Mouse (Mus musculus) testis, adult 2 months (tissue): Measurements from ENCODE around the gene Bcl2l2. TPM values are rescaled to one million over a fixed set of nuclear protein-coding genes. Genes with fewer than 3 reads are reported as not detected.

Source experiments
- H3K27ac ChIP-seq: fragments of 200-500 bp; 2 replicates; pipeline ENCODE4 v1.5.1; 2012; ENCODE audit warnings: low read depth, low read length; ENCODE audit not compliant: control insufficient read depth, insufficient read depth
- H3K27me3 ChIP-seq: fragments of 200-500 bp; 2 replicates; pipeline ENCODE4 v1.6.1; 2012; ENCODE audit warnings: mild to moderate bottlenecking, low read length, moderate library complexity; ENCODE audit not compliant: control insufficient read depth, insufficient read depth
- H3K36me3 ChIP-seq: fragments of 200-500 bp; 2 replicates; pipeline ENCODE4 v1.6.1; 2012; ENCODE audit warnings: mild to moderate bottlenecking, low read length; ENCODE audit not compliant: control insufficient read depth, insufficient read depth
- H3K4me1 ChIP-seq: fragments of 200-500 bp; 2 replicates; pipeline ENCODE4 v1.6.1; 2012; ENCODE audit warnings: low read length; ENCODE audit not compliant: control insufficient read depth, insufficient read depth
- H3K4me3 ChIP-seq: fragments of 200-500 bp; 2 replicates; pipeline ENCODE4 v1.5.1; 2012; ENCODE audit warnings: low read depth, mild to moderate bottlenecking, low read length, moderate library complexity, mixed read lengths; ENCODE audit not compliant: control insufficient read depth
- CTCF ChIP-seq: fragments of 200-500 bp; IDR thresholded peaks from 2 replicates; pipeline ENCODE4 v1.5.1; 2012; ENCODE audit warnings: low read depth, mild to moderate bottlenecking, inconsistent platforms, low read length, moderate library complexity; ENCODE audit not compliant: control insufficient read depth, insufficient read depth, insufficient replicate concordance
- POLR2A ChIP-seq: fragments of 200-500 bp; IDR thresholded peaks from 2 replicates; pipeline ENCODE4 v1.6.1; 2012; ENCODE audit warnings: low read depth, mild to moderate bottlenecking, inconsistent platforms, low read length, moderate library complexity; ENCODE audit not compliant: control insufficient read depth
- polyA plus RNA-seq: library from polyadenylated mRNA; depleted of rRNA; stranded (reverse); fragments of >200 nt; gene quantifications from 2 replicates; pipeline ENCODE4 v1.2.3, GENCODE M21; 2012

Gene Bcl2l2
- polyA plus RNA-seq, 1 experiment: 31.2 TPM

DNA sequence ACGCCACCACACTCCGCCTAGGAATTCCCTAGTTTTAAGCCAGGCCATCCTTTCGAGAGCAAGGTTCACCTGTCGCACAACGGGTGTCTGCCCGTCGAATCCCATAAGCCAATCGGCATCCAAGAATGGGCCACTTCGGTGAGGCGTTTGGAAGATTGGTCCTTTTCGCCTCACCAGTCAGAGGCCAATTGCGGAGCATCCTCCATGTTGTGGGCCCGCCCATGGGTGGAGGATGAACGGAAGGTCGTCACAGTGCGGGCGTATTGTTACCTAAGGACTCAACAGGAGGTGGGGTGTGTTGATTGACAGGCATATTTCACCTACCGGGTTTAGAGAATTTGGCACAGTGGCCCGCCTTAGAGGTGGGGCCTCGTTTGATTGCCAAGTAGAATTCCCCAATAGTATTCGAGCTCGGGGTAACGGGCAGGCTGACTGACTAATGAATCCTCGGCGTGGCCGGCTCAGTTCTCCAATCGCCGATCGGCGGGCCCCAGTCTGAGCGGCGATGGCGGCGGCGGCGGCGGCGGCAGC lies 10.5 kb downstream of the Bcl2l2 start:
- Histone ChIP-seq H3K27me3 (no peaks in the 10 kb centered on the region), H3K4me3 (peak overlapping the region; percentile 99), H3K4me1 (peaks cover 6% of the 10 kb centered on the region), H3K36me3 (peaks cover 5% of the 10 kb centered on the region), H3K27ac (peak overlapping the region; percentile 99)
- peak; percentile 97 for TF ChIP-seq POLR2A
- TF ChIP-seq CTCF: 0 out of 2 replicates have a peak, but pooled peaks have one; percentile 26

DNA sequence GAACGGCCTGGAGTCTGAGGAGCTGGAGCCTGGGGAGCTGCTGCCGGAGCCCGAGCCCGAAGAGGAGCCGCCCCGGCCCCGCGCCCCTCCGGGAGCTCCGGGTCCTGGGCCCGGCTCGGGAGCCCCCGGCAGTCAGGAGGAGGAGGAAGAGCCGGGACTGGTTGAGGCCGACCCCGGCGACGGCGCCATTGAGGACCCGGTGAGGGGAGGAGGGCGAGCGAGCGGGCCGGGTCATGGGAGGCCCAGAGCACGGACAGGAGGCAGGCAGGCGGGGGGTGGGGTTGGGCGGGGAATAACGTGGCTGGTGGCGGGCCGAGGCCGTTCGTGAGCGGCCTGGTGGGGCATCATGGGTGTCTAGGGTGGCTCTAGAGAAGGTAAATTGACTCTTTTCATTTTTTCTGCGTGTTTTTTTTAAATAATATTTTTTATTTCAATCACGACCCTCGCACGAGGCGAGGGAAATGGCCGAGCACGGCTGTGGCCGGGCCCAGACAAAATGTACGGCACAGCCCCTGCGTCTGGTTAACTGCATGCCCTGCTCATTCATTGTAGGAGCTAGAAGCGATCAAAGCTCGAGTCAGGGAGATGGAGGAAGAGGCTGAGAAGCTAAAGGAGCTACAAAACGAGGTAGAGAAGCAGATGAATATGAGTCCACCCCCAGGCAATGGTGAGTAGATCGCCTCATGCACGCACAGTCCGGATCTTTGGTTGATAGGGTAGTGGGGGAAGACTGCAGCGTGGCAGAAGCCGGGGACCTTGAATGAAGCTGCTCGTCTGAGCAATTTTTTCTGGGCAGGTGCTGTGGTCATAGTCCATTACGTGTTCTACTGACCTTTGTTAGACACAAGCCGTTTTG lies 11.3 kb downstream of the Bcl2l2 start:
- Histone ChIP-seq H3K27ac (peak overlapping the region; percentile 95), H3K4me1 (peaks cover 6% of the 10 kb centered on the region), H3K36me3 (peaks cover 5% of the 10 kb centered on the region), H3K27me3 (no peaks in the 10 kb centered on the region), H3K4me3 (peak overlapping the region; percentile 99)
- TF ChIP-seq CTCF (no peak), POLR2A (peak; percentile 60; the same call in 1 of the 2 replicates)

DNA sequence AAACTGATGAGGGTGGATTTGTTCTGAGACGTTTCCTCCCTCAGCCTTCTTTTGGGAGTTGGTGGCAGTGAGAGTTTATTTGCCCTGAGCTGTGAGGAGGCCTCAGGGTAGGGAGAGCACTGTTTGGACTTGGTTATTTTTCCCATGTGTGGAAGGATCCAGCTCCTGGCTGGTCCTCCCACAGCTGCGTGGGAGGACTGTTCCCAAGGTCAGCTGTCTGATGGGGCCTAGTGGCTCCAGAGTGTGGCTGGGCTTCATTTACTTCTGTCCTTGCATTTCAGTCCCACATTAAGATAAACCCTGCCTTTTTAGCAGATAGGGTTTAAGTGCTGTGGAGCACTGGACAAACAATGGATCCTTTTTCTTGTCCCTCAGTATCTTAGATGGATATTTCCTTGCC lies 14.3 kb downstream of the Bcl2l2 start:
- no peaks in the 10 kb centered on the region for H3K27me3 ChIP-seq
- H3K27ac ChIP-seq: peak overlapping the region; percentile 85

DNA sequence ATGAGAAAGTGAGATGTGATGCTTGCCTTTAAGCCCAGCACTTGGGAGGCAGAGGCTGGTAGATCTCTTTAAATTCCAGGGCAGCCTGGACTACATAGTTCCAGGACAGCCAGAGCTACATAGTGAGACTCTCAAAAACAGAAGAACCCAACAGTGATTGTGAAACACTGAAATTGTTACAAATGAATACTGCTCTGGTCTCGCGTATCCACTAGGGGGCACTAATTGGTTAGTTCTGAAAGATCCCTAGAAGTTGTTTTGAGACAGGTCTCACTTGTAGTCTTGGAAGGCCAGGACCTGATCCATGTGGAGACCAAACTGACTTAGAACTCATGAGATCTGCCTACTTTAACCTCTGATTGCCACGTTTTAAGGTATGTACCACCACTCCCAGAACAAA lies 17.2 kb downstream of the Bcl2l2 start:
- Histone ChIP-seq H3K36me3 (peaks cover 5% of the 10 kb centered on the region), H3K27ac (no peak overlapping the region), H3K27me3 (no peaks in the 10 kb centered on the region), H3K4me1 (peaks cover 6% of the 10 kb centered on the region), H3K4me3 (no peak overlapping the region)
- TF ChIP-seq POLR2A: no peak
- TF ChIP-seq CTCF: no peak

More for the DNA sequence above, 14.3 kb downstream of the Bcl2l2 start:
- TF ChIP-seq CTCF (no peak), POLR2A (no peak)
- H3K4me3 ChIP-seq: peak overlapping the region; percentile 50
- peaks cover 5% of the 10 kb centered on the region for H3K36me3 ChIP-seq
- peaks cover 6% of the 10 kb centered on the region for H3K4me1 ChIP-seq

DNA sequence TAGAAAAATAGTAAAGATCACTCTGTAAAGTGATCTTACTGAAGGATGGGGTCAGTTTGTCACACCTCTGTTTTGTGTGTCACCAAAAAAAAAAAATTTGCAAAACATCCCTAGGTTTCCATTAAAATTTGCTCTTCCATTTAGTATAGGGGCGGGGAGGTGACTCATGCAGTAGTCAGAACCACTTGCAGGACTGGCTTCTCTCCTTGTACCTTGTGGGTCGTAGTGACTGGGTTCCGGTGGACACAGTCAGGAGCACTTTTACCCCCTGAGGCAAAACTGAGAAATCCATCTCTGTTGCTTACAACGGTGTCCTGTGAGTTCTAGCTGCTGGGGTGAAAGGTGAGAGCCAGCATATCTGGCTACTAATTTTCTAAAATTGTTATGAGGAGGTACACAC lies 20.5 kb downstream of the Bcl2l2 start:
- TF ChIP-seq CTCF: no peak
- no peak for TF ChIP-seq POLR2A
- Histone ChIP-seq H3K4me3 (no peak overlapping the region), H3K4me1 (no peaks in the 10 kb centered on the region), H3K36me3 (no peaks in the 10 kb centered on the region), H3K27me3 (no peaks in the 10 kb centered on the region), H3K27ac (no peak overlapping the region)

DNA sequence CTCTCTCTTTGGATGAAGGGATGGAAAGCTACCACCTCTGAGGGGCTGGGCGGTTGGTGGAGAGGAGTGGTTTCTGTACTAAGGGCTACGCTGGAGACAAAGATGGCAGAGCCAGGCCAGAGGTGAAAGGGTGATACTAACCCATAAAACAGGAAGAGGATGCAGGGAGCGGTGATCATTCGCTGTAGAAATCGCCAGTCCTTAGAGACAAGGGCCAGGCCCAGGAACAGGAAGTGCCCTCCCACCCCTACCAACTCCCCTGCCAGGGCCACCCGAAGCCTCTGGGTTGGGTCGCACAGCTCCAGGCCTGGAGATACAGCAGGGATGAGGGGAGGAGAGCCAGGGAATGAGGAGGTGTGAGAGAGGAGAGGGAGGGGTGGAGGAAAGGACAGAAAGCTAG lies 25.5 kb downstream of the Bcl2l2 start:
- Histone ChIP-seq H3K36me3 (no peaks in the 10 kb centered on the region), H3K27me3 (no peaks in the 10 kb centered on the region), H3K27ac (no peak overlapping the region), H3K4me3 (no peak overlapping the region), H3K4me1 (peaks cover 3% of the 10 kb centered on the region)
- TF ChIP-seq CTCF (no peak), POLR2A (no peak)

DNA sequence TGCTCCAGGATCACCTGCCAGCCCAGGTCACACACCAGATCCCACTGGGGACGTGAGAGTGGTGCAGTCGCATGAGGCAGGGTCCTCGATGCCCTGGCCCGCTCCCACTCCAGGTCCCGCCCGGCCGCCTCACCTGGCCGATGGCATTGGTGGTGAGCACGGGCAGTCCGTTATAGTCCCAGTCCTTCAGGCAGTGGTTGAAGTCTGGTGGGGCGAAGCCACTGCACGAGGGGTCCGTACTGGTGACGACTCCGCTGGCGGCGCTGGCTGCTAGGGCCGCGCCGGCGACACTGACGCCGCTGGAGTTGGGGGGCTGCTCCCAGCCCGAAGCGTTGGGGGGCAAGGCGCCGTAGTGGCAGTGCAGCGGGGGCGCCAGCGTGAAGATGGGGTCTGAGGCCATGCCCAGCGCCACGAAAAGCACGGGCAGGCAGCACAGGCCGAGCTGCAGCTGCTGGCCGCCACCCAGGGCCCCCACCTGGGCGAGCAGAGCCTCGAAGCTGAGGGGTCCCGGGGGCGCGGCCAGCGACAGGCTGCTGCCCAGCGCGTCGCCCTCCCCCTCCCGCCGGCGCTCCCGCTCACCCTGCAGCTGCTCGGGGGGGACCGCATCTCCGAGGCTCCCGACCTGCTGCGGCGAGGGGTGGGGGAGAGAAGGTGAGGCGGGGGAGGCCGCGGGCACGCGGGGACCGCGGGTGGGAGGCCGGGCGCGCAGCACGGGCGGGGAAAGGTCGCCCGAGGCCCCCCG lies 29.1 kb downstream of the Bcl2l2 start:
- Histone ChIP-seq H3K27ac (no peak overlapping the region), H3K36me3 (no peaks in the 10 kb centered on the region)
- TF ChIP-seq CTCF (no peak), POLR2A (no peak)

More for the DNA sequence above, 29.1 kb downstream of the Bcl2l2 start:
- Histone ChIP-seq H3K4me1 (peaks cover 3% of the 10 kb centered on the region), H3K27me3 (no peaks in the 10 kb centered on the region), H3K4me3 (peak overlapping the region; percentile 64)
